Mouse (Mus musculus) monocyte, adult 59 days (primary cell): ENCODE measurements around the gene Gcnt7. TPM values are rescaled to one million over a fixed set of nuclear protein-coding genes. Genes with fewer than 3 reads are reported as not detected.

Source experiments
- total RNA-seq, 2 experiments: library from RNA; stranded (reverse); gene quantifications; one replicate each; pipeline ENCODE4 v1.2.4; 2023

Gcnt7 gene
- not detected for total RNA-seq

DNA sequence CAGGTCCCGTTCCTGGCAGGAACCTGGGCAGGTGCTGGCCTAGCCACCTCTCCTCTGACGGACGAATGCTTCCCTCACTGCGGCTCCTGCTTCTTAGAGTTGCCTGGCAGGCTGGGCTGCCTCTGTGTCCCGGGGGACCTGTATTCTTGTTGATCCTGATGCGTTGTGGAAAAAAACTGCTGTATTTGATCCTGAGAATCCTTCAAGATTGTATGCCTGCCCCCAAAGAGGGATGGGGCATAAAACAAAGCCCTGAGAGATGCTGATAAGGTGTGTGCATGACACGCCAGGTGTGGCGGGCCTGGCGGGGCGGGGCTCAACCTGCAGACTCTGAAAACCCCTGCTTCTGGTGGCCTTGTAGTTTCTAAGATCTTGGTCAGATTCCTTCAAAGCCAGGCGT, at the start of gene Gcnt7:
Gene Gcnt7 (minus strand): TSS at position 101 of the 400 bp plus-strand sequence.

GRCm38 (mm10) chr2:172472318-172472717, 13.9 kb upstream of the Gcnt7 start, which contains the start of gene Fam209:
TSS of gene Fam209 (plus strand) at chr2:172472520.

DNA sequence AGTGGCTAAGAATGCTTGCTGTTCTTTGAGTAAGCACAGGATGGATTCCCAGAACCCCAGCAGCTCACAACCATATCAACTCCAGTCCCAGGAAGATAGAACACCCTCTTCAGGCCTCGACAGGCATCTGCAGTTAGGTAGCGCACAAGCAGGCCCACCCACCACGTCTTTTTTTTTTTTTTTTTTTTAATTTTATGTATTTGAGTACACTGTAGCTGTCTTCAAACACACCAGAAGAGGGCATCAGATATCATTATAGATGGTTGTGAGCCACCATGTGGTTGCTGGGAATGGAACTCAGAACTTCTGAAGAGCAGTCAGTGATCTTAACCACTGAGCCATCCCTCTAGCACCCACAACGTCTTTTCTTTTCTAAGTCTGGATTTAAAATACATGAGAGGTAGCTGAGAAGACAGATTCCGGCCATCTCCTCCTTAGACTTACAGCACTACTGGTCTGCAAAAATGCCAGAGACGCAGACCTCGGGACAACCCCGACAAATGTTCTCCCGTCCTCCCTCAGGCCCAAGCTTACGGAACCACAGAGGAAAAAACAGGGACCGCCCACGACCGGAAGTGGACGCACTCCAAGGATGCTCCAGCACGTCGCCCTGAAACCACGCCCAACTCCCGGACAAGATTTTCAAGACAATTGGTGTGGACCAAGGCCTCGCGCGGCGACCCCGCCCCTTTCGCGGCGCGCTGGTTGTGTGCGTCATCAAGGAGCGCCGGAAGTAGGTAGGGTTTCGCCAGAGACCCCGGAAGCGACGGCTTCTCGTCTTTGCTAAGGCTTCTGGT, 18.4 kb downstream of the Gcnt7 start, which contains the start of gene Rtf2:
Gene Rtf2 (plus strand): TSS at position 714 of the 797 bp plus-strand sequence.

Other genes with a start within 250 kb of the Gcnt7 start
- gene Mc3r, start 210.1 kb downstream of the Gcnt7 start, total RNA-seq, result not detected
- 10 to 100 TPM in 1 of 2 experiments, 1 to 10 TPM in 1; 9.6 to 10.7 TPM for gene Fam210b, start 113.0 kb downstream of the Gcnt7 start, total RNA-seq
- gene Aurka, start 88.1 kb downstream of the Gcnt7 start, total RNA-seq, result 1 to 10 TPM; 4.7 to 5.2 TPM
- gene Cstf1, start 87.9 kb downstream of the Gcnt7 start, total RNA-seq, result 10 to 100 TPM; 28.4 to 28.7 TPM
- gene Cass4, start 64.8 kb downstream of the Gcnt7 start, total RNA-seq, result 10 to 100 TPM; 13.3 to 15.2 TPM
- 100 to 1,000 TPM in 1 of 2 experiments, 10 to 100 TPM in 1; 95.4 to 103 TPM for gene Rtf2, start 18.0 kb downstream of the Gcnt7 start, total RNA-seq
- 1 to 10 TPM; 3.5 to 6.0 TPM for gene Fam209, start 13.9 kb upstream of the Gcnt7 start, total RNA-seq
- gene Tfap2c, start 91.0 kb upstream of the Gcnt7 start, total RNA-seq, result not detected